Mouse (Mus musculus) C2C12 (cell line): ENCODE measurements at regions not wholly inside any gene's neighbourhood (a gene's known extent, or its start where the extent isn't known, plus 50 kb on each side); places are given as distances from the start of the nearest gene placed in this dataset. TPM values are rescaled to one million over a fixed set of nuclear protein-coding genes. Genes with fewer than 3 reads are reported as not detected.

Experiments used
- H3K27me3 ChIP-seq: one replicate; pipeline ENCODE4 v1.6.1; 2011; ENCODE audit not compliant: control insufficient read depth, insufficient read depth, insufficient read length
- H3K36me3 ChIP-seq: one replicate; pipeline ENCODE4 v1.6.1; 2011; ENCODE audit not compliant: control insufficient read depth, insufficient read depth
- H3K4me3 ChIP-seq: one replicate; pipeline ENCODE4 v1.5.1; 2011; ENCODE audit warnings: mild to moderate bottlenecking, control low read depth; ENCODE audit not compliant: poor library complexity, insufficient read depth, severe bottlenecking
- H3K79me2 ChIP-seq: one replicate; pipeline ENCODE4 v1.6.1; 2011; ENCODE audit not compliant: control insufficient read depth, insufficient read depth
- H3K79me3 ChIP-seq: one replicate; pipeline ENCODE4 v1.6.1; 2011; ENCODE audit warnings: low read depth, control low read depth
- H3ac ChIP-seq: one replicate; pipeline ENCODE3; 2011; ENCODE audit warnings: low read depth; ENCODE audit not compliant: control insufficient read depth, insufficient read length
- CEBPB ChIP-seq: IDR thresholded peaks from one replicate; pipeline ENCODE4 v1.6.1; 2011; ENCODE audit warnings: low read depth, mild to moderate bottlenecking, control low read depth, moderate library complexity
- CTCF ChIP-seq: IDR thresholded peaks from one replicate; pipeline ENCODE4 v1.5.1; 2011; ENCODE audit not compliant: control insufficient read depth, insufficient read depth, insufficient read length
- FOSL1 ChIP-seq: IDR thresholded peaks from one replicate; pipeline ENCODE4 v1.8.0; 2011; ENCODE audit warnings: mild to moderate bottlenecking, low read length; ENCODE audit not compliant: poor library complexity, insufficient read depth, severe bottlenecking
- MAX ChIP-seq: IDR thresholded peaks from one replicate; pipeline ENCODE4 v1.6.1; 2011; ENCODE audit warnings: mild to moderate bottlenecking, control low read depth
- MYOD1 ChIP-seq: IDR thresholded peaks from one replicate; pipeline ENCODE4 v1.6.1; 2011; ENCODE audit warnings: low read depth; ENCODE audit not compliant: control insufficient read depth, insufficient read length
- MYOG ChIP-seq: IDR thresholded peaks from one replicate; pipeline ENCODE4 v1.6.1; 2011; ENCODE audit not compliant: control insufficient read depth, insufficient read length; ENCODE audit errors: extremely low read depth
- USF1 ChIP-seq: IDR thresholded peaks from one replicate; pipeline ENCODE4 v1.6.1; 2011; ENCODE audit warnings: low read depth, mild to moderate bottlenecking, control low read depth, moderate library complexity
- microRNA-seq: library from miRNA; unstranded; fragments of <30 nt; microRNA quantifications from one replicate; pipeline ENCODE4, GENCODE M21; 2019; ENCODE audit warnings: borderline microRNAs expressed

DNA sequence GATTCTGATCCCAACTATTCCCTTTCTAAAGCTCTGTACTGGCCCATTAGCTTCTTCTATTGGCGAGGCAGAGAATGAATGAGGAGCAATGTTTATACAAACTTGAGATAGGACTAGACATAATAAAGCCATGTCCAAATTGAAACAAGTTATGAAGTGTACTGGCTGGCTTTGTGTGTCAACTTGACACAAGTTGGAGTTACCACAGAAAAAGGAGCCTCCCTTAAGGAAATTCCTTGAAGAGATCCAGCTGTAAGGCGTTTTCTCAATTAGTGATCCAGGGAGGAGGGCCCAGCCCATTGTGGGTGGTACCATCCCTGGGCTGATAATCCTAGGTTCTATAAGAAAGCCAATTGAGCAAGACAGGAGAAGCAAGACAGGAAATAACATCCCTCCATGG is 135.9 kb upstream of the Cr2 start:
- H3K36me3 ChIP-seq = no peaks in the 10 kb centered on the region
- no peak overlapping the region for H3K4me3 ChIP-seq
- no peak for TF ChIP-seq CEBPB
- TF ChIP-seq CTCF = no peak
- no peak for TF ChIP-seq MAX
- TF ChIP-seq MYOG = no peak
- TF ChIP-seq FOSL1 = no peak
- H3K79me3 ChIP-seq = no peaks in the 10 kb centered on the region
- H3K27me3 ChIP-seq = no peaks in the 10 kb centered on the region
- no peaks in the 10 kb centered on the region for H3K79me2 ChIP-seq
- H3ac ChIP-seq = no peak overlapping the region

DNA sequence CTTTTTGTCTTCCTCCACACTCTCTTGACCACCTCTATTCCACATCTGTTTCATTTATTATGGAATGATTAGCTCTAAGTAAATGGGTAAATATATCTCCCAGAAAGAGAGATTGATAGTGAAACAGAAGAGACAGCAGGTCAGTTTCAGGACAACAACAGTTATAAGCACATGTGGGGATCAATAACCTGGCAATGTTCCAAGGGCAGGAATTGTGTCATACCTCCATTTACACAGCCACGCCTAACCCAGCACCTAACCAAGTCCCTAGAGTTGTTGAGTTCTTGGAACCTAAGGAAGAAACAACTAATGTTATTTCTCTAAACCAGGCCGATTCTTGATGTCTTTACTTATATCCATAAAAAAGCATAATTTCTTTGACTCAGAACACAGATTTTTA is 108.6 kb upstream of the Cr2 start:
- no peak overlapping the region for H3K4me3 ChIP-seq
- H3K79me2 ChIP-seq = no peaks in the 10 kb centered on the region
- no peaks in the 10 kb centered on the region for H3K79me3 ChIP-seq
- no peak for TF ChIP-seq MYOD1
- no peak for TF ChIP-seq USF1
- no peak for TF ChIP-seq CTCF
- no peak for TF ChIP-seq CEBPB
- no peak for TF ChIP-seq MYOG
- TF ChIP-seq FOSL1 = no peak
- TF ChIP-seq MAX = no peak
- no peak overlapping the region for H3ac ChIP-seq
- H3K36me3 ChIP-seq = no peaks in the 10 kb centered on the region
- no peaks in the 10 kb centered on the region for H3K27me3 ChIP-seq

DNA sequence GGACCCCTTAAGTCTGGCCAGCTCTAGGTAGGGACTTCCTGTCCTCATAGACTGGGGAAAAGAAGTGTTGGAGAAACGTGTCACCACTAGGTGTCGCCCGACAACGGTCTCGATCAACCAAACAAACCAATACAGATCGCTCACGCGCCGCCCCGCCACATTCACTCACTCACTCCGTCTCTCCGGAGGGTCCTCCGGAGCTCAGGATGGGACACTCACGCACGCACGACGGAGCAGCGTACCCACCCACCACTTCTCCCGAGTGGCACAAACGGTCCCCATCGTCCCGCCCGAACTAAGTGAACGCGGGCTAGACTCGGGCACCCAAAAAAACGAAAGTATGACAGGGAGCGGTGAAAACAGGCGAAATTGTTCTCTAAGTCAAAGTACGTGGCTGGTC is 65.0 kb upstream of the Cr2 start:
- Histone ChIP-seq H3K27me3 (no peaks in the 10 kb centered on the region), H3ac (peak overlapping the region; percentile 0), H3K79me3 (no peaks in the 10 kb centered on the region), H3K4me3 (no peak overlapping the region), H3K36me3 (no peaks in the 10 kb centered on the region), H3K79me2 (no peaks in the 10 kb centered on the region)
- TF ChIP-seq FOSL1 = no peak
- no peak for TF ChIP-seq MAX
- TF ChIP-seq MYOD1 = no peak
- TF ChIP-seq USF1 = no peak
- no peak for TF ChIP-seq CEBPB
- no peak for TF ChIP-seq CTCF
- no peak for TF ChIP-seq MYOG

DNA sequence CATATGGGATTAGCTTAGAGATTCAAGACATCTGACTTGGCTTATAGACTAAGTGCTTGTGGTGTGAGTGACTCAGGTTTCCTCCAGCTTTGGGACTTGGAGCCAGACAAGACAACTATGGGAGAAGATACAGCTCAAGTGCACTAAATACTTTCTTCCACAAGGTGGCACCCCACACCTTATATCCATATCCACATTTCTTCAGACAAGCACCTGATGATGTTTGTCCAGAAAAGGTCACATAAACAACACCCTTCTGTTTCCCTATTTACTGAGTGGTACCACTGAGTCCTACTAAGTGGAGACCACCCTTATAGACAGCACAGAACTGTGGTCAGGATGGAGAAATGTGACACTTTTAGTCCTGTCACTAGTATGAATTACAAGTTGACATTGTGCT is 56.1 kb upstream of the Cr2 start:
- Histone ChIP-seq H3K79me3 (no peaks in the 10 kb centered on the region), H3K4me3 (no peak overlapping the region), H3ac (no peak overlapping the region), H3K79me2 (no peaks in the 10 kb centered on the region), H3K36me3 (no peaks in the 10 kb centered on the region), H3K27me3 (no peaks in the 10 kb centered on the region)
- TF ChIP-seq CTCF = peak; percentile 25
- TF ChIP-seq MYOD1 = no peak

DNA sequence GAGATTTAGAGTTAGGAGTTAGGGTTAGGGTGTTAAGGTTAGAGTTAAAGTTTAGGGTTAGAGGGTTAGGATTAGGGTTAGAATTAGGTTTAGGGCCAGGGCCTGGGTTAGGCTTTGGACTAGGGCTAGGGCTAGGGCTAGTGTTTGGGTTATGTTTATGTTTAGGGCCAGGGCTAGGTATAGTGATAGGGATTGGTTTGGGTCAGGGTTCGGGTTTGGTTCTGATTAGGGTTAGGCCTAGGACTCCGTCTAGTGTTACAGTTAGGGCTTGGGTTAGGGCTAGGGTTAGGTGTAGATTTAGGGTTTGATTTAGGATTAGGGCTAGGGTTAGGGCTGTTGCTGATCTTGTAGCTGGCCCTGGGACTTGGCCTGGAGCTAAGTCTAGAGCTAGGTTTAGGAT is 50.5 kb upstream of the Cr2 start:
- Histone ChIP-seq H3K79me3 (no peaks in the 10 kb centered on the region), H3K36me3 (no peaks in the 10 kb centered on the region), H3K4me3 (no peak overlapping the region), H3K27me3 (no peaks in the 10 kb centered on the region), H3K79me2 (no peaks in the 10 kb centered on the region), H3ac (no peak overlapping the region)
- TF ChIP-seq FOSL1 (no peak), USF1 (no peak)

Small RNA genes in the stretch of these regions (microRNA-seq; reads per million reads assigned to microRNA genes)
- not detected for gene Gm24802
